Mouse (Mus musculus) intestine, embryonic 14.5 days (tissue): Measurements from ENCODE around the gene Kansl1. TPM values are rescaled to one million over a fixed set of nuclear protein-coding genes. Genes with fewer than 3 reads are reported as not detected.

Experiments
- ATAC-seq: fragments of 200-750 bp; cut with Nextera tagmentation; replicated peaks from 2 replicates; pipeline ENCODE4 v1.8.0; 2017; ENCODE audit warnings: low read depth, moderate number of reproducible peaks, moderate TSS enrichment, moderate library complexity; ENCODE audit not compliant: low FRiP score, low TSS enrichment
- DNase-seq: peaks from one replicate; pipeline ENCODE4 v3.0.0-alpha.2; 2018; ENCODE audit warnings: low spot score
- H3K27ac ChIP-seq: fragments of 300-500 bp; sonication (generic); 2 replicates; pipeline ENCODE4 v1.5.1; 2014; ENCODE audit warnings: low read depth, mild to moderate bottlenecking, control low read depth
- H3K27me3 ChIP-seq: fragments of 300-500 bp; sonication (generic); replicated peaks from 2 replicates; pipeline ENCODE4 v1.6.1; 2014; ENCODE audit warnings: low read length, control low read depth; ENCODE audit not compliant: control insufficient read depth, insufficient read depth
- H3K36me3 ChIP-seq: fragments of 300-500 bp; sonication (generic); 2 replicates; pipeline ENCODE4 v1.6.1; 2014; ENCODE audit warnings: low read length, control low read depth; ENCODE audit not compliant: control insufficient read depth, insufficient read depth
- H3K4me1 ChIP-seq: fragments of 300-500 bp; sonication (generic); replicated peaks from 2 replicates; pipeline ENCODE4 v1.6.1; 2014; ENCODE audit warnings: low read length, control low read depth, mixed read lengths; ENCODE audit not compliant: control insufficient read depth, insufficient read depth
- H3K4me2 ChIP-seq: fragments of 300-500 bp; sonication (generic); 2 replicates; pipeline ENCODE4 v1.6.1; 2014; ENCODE audit warnings: low read length
- H3K4me3 ChIP-seq: fragments of 300-500 bp; sonication (generic); 2 replicates; pipeline ENCODE4 v1.5.1; 2014; ENCODE audit warnings: low read depth, low read length, control low read depth, mixed read lengths
- H3K9ac ChIP-seq: fragments of 300-500 bp; sonication (generic); 2 replicates; pipeline ENCODE4 v1.6.1; 2014; ENCODE audit warnings: mild to moderate bottlenecking, low read length
- H3K9me3 ChIP-seq: fragments of 300-500 bp; sonication (generic); 2 replicates; pipeline ENCODE4 v1.6.1; 2016; ENCODE audit warnings: low read length, control low read depth; ENCODE audit not compliant: control insufficient read depth
- WGBS: fragments of 180-500 bp; shearing (Covaris S2); extraction: QIAGEN DNeasy Blood & Tissue Kit; methylation state at CpG from one replicate; pipeline ENCODE4 v1.1.7; 2014; 5-methylcytosine and 5-hydroxymethylcytosine counted together
- polyA plus RNA-seq: library from polyadenylated mRNA; unstranded; fragments of >200 nt; fragmentation: Nextera tagmentation; extraction: Ambion mirVana; gene quantifications from 2 replicates; pipeline ENCODE4 v1.2.1, GENCODE M21; 2014

The Kansl1 gene
- polyA plus RNA-seq, 1 experiment from 2014 or later = 26.7 TPM

DNA sequence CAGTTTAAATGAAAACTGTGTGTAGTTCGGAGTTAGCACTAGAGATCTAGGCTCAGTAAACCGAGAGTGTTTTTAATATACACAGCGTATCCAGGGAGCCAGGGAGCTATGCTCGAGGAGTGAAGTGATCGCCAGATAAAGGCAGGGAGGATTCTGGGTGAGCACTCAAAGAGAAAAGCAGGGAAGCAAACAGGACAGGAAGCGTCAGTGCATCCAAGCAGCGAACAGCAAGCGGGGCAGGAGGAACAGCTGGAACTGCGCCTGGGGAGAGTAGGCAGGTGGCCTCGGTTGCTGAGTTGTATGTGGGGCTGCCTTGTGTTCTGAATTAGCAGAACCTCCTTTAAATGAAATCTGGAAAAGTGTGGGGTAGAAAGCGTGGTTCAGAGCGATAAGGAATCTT lies 166.0 kb downstream of the Kansl1 start:
- 45% methylated on average over 12 of the region's 12 CpGs for WGBS
- Histone ChIP-seq H3K4me3 (no peak overlapping the region), H3K9ac (no peak overlapping the region), H3K4me2 (no peak overlapping the region), H3K9me3 (no peaks in the 10 kb centered on the region), H3K36me3 (no peaks in the 10 kb centered on the region), H3K27ac (no peak overlapping the region), H3K27me3 (no peaks in the 10 kb centered on the region), H3K4me1 (0 out of 2 replicates have a peak, but pooled peaks cover 6% of the 10 kb centered on the region)
- no peak for DNase-seq
- ATAC-seq = no peak

DNA sequence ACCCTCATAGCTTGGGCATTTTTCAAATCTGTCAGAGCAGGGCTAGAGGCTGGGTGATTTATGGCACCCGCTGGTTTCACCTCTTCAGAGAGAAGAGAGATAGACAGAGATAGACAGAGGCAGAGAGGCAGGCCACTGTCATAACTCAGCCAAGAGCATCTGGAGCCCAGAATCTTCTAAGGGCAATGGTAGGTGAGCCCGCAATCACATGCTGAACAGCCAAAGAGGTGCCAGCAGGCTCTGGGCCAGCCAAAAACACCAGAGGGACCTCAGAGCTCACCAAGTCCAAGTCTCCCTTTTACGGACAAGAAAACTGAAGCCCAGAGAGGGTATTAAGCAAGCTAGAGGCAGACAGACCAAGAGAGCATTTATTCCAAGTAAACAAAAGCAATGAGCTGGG lies 171.0 kb downstream of the Kansl1 start:
- Histone ChIP-seq H3K4me3 (no peak overlapping the region), H3K4me2 (no peak overlapping the region), H3K9ac (no peak overlapping the region), H3K4me1 (peaks cover 10% of the 10 kb centered on the region; the same call in 1 of the 2 replicates), H3K36me3 (no peaks in the 10 kb centered on the region), H3K27ac (no peak overlapping the region), H3K9me3 (no peaks in the 10 kb centered on the region), H3K27me3 (no peaks in the 10 kb centered on the region)
- WGBS = 89% methylated on average over 3 of the region's 3 CpGs
- DNase-seq = no peak
- ATAC-seq = no peak

DNA sequence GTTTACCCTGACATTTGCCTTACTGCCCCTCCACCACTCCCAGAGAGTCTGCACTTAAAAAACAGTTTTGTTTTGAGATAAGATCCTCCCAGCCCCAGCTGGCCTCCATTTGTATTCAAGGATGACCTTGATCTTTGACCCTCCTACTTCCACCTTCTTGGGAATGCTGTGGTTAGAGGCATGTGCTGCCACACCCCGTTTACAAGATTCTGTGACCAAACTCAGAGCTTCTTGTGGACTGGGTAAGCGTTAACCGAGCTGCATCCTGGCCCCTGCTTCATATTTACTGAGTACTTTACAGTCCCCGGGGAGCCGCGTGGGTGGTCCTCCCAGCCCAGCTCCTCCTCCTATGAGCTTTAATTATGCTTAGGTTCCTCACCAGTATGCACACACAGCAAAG lies 173.0 kb downstream of the Kansl1 start:
- Histone ChIP-seq H3K4me1 (peaks cover 5% of the 10 kb centered on the region; the same call in 1 of the 2 replicates), H3K27me3 (no peaks in the 10 kb centered on the region), H3K27ac (no peak overlapping the region), H3K36me3 (no peaks in the 10 kb centered on the region), H3K4me2 (no peak overlapping the region), H3K9ac (no peak overlapping the region), H3K9me3 (no peaks in the 10 kb centered on the region), H3K4me3 (no peak overlapping the region)
- no peak for DNase-seq
- ATAC-seq = no peak
- WGBS = 20% methylated on average over 6 of the region's 6 CpGs

DNA sequence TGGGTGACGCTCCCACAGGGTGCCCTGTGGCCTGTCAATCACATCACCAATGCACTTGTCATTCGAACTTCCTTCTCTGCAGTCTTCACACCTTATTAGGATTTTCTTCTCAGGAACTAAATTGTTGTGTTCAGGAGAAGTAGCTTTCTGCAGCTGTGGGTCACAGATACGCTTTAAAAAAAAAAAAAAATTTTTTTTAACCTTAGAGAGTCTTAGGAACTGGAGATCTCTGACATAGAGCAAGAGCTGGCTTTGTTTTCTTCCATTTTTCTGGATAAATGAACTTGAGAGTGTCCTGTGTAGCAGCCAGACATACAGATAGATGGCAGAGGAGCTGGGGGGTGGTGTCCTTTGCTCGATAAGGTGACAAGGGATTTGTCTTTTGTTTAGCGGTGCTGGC lies 173.5 kb downstream of the Kansl1 start:
- no peak for ATAC-seq
- 62% methylated on average over 5 of the region's 5 CpGs for WGBS
- no peak overlapping the region for H3K4me3 ChIP-seq

DNA sequence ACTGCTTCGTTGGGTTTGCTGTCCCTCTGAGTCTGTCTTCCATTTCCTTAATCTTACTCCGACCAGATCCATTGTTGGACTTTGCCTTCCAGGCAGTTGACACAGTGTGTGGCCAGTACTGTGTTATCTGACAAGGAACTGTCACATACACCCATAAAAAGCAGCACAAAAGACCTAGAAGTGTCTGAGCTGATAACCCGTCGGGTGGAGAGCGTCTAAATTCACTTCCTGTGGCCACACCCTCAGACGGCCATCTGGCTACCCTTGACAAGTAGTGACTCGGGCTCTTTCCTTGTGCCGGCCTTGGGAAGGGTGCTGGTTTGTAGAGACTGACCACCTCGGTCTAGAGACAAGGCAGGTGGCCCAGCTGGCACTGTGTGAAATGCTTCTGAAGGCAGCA lies 175.4 kb downstream of the Kansl1 start:
- Histone ChIP-seq H3K36me3 (no peaks in the 10 kb centered on the region), H3K27ac (peak overlapping the region; percentile 36; the same call in 1 of the 2 replicates), H3K9me3 (no peaks in the 10 kb centered on the region), H3K4me1 (peaks cover 11% of the 10 kb centered on the region; the same call in 1 of the 2 replicates), H3K9ac (no peak overlapping the region), H3K27me3 (no peaks in the 10 kb centered on the region), H3K4me2 (no peak overlapping the region), H3K4me3 (no peak overlapping the region)
- DNase-seq (peak; percentile 60), ATAC-seq (peak; percentile 74)
- 62% methylated on average over 9 of the region's 9 CpGs for WGBS

More for the DNA sequence above, 173.5 kb downstream of the Kansl1 start:
- H3K27ac ChIP-seq = no peak overlapping the region
- no peak for DNase-seq
- H3K4me2 ChIP-seq = no peak overlapping the region
- H3K36me3 ChIP-seq = no peaks in the 10 kb centered on the region
- H3K9me3 ChIP-seq = no peaks in the 10 kb centered on the region
- H3K4me1 ChIP-seq = peaks cover 5% of the 10 kb centered on the region; the same call in 1 of the 2 replicates
- H3K27me3 ChIP-seq = no peaks in the 10 kb centered on the region
- H3K9ac ChIP-seq = no peak overlapping the region

DNA sequence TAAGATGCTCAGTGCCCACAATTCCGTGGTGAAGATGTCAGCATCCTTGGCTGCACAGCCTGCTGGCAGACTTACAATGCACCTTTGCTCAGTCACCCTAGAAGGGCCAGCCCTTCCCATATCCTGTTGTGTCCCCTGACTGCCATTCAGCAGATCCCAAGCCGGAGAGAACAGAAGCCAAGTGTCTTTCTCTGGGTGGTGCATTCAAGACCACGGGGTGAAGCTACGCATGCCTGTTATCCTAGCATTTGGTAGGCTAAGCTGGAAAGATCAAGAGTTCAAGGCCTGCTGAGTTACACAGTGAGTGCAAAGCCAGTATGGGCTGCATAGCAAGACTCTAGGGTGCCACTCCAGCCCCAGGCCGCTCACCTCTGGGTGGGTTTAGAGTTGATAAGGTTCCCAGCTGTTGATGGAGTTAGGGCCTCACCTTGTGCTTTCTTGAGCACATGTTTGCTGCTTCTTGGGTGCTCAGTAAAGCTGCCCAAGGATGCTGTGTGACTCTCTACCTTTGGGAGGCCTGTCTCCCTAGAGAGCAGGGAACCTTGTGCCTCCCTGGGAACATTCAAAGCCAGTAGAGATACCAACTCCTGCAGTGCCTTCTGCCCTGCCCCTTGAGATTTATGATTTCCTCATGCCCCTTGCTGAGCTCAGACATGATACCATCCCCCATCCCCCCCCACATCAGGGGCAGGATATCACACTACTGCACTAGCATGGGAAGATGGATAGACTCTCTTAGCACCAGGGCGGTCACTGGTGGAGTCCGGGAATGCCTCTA lies 176.0 kb downstream of the Kansl1 start:
- H3K9ac ChIP-seq = no peak overlapping the region

DNA sequence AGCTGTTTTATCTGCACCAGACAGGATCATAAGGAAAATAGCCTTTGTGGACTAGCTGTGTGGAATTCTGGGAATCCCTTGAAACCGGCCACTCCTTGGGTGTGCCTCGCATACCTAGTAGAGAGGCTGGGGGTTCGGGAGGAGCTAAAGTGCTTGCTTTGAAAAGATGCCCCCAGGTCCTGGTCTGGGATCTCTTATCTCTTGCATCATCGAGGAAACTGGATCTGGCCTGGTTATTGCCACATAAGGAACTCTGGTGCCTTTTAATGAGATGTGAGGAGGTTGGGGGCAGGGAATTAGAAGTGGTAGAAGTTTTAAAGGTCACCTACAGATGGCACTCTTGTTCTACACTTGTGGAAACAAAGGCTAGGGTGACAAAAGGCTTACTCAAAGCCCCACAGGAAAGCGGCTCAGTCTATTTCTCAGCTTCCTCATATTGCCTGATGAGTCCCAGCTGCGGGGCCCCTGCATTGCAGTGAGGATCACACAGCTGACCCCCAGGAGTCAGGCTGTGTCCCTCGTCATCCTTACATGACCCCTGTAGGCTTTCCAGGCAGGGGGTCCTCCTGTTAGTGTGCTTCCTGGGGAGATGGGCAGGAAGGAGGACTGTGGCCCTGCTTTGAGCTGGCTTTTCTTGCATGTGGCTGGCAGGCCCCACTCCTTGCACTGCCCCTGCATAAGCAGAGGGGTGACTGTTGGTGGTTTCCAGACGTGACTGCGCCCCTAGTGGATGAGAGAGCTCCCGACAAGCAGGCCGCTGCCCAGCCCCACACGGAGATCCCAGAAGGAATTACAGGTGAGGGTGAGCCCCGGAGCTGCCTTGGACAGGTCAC lies 179.2 kb downstream of the Kansl1 start:
- Histone ChIP-seq H3K36me3 (no peaks in the 10 kb centered on the region), H3K4me1 (0 out of 2 replicates have a peak, but pooled peaks cover 5% of the 10 kb centered on the region), H3K9me3 (no peaks in the 10 kb centered on the region), H3K4me2 (no peak overlapping the region), H3K27ac (peak overlapping the region; percentile 70), H3K9ac (no peak overlapping the region), H3K27me3 (no peaks in the 10 kb centered on the region), H3K4me3 (no peak overlapping the region)
- ATAC-seq (peak; percentile 54), DNase-seq (peak; percentile 82)
- 18% methylated on average over 13 of the region's 13 CpGs for WGBS

More for the DNA sequence above, 176.0 kb downstream of the Kansl1 start:
- WGBS = 90% methylated on average over 7 of the region's 7 CpGs
- Histone ChIP-seq H3K4me1 (peaks cover 11% of the 10 kb centered on the region; the same call in 1 of the 2 replicates), H3K9me3 (no peaks in the 10 kb centered on the region), H3K4me3 (no peak overlapping the region), H3K27me3 (no peaks in the 10 kb centered on the region), H3K27ac (peak overlapping the region; percentile 36; the same call in 1 of the 2 replicates), H3K4me2 (no peak overlapping the region), H3K36me3 (no peaks in the 10 kb centered on the region)
- DNase-seq (no peak), ATAC-seq (no peak; the same call in none of the 2 replicates)

DNA sequence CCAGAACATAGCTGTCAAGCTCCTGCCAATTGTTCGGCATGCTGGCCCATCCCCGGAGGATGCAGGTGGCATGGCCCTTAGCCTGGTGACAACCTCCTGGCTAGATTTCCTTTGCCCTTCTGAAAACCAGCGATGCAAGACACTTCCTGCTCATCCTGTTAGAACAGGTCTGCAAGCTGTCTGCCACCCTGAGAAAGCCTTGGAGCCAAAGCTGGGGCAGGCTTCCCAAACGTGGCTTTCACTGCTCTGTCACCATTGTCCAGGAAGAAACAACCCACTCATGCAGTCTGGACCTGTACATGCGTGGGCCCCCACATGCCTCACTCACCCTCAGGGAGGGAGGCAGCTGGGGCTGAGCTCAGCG lies 179.8 kb downstream of the Kansl1 start:
- Histone ChIP-seq H3K27me3 (no peaks in the 10 kb centered on the region), H3K27ac (peak overlapping the region; percentile 70; the same call in 1 of the 2 replicates), H3K9me3 (no peaks in the 10 kb centered on the region), H3K4me1 (0 out of 2 replicates have a peak, but pooled peaks cover 5% of the 10 kb centered on the region), H3K9ac (no peak overlapping the region), H3K4me3 (no peak overlapping the region), H3K36me3 (no peaks in the 10 kb centered on the region), H3K4me2 (no peak overlapping the region)
- 47% methylated on average over 6 of the region's 6 CpGs for WGBS
- ATAC-seq (no peak; the same call in 1 of the 2 replicates), DNase-seq (no peak)
